Mouse (Mus musculus) urinary bladder, postnatal 36 days (tissue): ENCODE data around the gene Etfbkmt.
"Not testable (repeated sequence)": the region's sequence is repeated elsewhere in the genome, so short reads cannot be mapped to it uniquely, and the experiment has no call there.

ENCODE experiments used
- DNase-seq, 2 experiments: peaks; one replicate each; pipeline ENCODE4 v3.0.0; 2022; ENCODE audit warnings: low spot score in 2 of 2, mixed read lengths in 1 of 2

Etfbkmt gene

DNA sequence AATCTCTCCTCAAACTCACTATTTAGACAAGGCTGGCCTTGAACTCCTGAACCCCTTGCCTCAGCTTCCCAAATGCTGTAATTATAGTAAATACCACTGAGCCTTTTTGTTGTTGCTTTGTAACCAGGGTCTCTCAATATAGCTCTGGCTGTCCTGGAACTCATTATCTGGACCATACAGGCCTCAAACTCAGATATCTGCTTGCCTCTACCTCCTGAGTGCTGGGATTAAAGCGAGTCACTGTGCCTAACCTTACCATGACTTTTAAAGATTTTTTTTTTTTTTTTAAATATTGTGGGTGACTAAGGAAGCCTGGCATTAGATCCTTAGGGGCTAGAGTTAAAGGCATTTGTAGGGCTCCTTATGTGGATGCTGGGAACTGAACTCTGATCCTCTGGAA is 44.4 kb downstream of the Etfbkmt start:
- DNase-seq: no peak

DNA sequence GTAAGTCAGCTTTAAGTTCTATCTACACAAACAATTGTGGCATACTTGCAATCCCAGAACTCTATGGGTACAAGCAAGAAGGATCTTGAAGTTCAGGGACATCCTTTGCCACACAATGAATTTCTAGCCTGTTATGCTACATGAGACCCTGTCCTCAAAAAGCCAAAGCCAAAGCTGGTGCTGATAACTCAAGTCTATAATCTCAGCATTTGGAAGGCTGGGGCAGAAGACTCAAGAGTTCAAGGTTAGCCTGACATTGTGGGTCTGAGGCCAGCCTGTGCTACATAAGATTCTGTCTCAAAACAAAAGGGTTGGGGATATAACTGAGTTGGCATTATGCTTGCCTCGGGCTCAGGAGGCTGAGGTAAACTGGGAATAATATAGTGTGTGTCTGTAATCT is 47.7 kb downstream of the Etfbkmt start:
- DNase-seq: no peak

DNA sequence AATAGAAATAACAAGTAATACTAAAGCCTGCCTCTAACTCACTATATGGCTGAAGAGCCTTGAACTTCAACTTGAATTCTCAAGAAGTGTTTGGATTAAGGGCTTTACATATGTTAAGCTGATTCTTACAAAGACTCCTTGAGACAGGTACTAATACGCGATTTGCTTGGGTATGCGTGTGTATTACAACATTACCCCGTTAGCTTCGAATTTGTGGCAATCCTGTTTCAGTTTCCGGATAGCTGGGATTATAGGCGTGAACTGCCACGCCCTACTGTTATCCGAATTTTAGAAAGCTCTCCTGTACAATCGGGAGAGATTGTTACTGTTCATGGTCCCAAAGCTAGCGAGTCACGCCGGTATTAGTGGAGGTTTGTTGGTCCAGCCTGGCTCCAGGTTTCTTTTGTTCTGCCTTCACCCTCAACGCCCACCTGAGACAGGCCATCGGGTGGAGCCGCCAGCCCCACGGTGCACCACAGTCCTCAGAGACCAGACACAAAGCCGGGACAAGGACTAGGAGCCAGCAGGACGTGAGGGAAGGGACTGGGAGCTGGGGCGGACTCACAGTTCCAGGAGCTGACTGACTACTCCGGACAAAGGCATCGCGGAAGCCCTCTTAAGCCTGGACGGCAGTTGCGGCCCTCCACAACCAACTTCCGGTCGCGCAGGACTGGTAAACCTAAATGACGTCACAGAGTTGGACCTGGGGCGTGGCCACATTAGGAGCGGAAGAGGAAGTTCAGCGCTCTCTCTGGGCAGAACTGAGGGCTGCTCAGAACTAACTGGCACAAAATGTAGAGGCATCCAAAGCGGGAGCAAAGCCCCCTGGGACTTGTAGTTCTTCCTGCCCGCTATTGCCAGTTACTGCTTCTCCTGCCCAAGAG is 48.6 kb downstream of the Etfbkmt start, which contains the start of gene Amn1:
Gene Amn1, minus strand, starts transcription at position 672 of the 884 bp plus-strand sequence.
- DNase-seq: peak; percentile 94 to 96

DNA sequence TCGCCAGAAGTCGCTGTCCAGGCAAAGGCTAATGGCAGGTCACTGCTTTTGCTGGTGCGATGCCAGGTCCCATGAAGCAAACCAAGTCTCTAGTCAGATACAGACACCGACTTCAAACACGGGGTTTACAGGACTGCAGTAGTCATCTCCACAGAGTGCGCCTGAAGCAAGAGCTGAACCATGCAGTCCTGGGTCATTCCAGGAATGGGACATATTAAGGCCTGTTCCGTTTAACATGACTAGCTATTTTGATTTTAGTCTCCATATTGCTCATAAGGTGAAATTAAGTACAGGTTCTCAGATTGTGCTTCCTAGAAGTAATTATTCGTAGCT is 49.2 kb downstream of the Etfbkmt start:
- no peak for DNase-seq

DNA sequence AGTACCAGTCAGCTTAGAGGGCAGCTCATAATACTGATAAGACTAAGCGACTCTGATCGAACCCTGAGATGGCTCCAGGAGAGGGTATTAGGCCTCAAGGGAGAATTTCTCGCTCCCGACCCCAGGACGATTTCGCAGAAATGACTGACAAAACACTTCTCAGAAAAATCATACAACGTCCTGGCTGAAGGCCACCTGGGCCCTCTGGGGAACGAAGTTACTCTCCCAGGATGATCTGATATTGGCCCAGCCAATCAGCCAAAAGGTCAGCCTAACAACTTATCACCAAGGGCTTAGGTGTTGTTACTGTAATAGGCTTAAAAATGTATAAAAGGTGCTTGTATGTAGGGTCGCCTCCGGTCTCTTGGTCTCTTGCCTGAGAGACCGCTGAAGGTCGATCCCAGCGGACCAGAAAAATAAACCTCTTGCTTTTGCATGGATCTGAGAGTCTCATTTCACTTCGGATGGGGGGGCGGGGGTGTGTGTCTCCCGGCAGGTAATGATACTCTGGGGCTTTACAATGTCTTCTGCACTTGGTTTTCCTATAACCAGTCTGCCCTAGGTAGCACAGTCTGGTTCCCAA is 49.8 kb downstream of the Etfbkmt start:
- DNase-seq: peak in 1 of 2 experiments; percentile 17

DNA sequence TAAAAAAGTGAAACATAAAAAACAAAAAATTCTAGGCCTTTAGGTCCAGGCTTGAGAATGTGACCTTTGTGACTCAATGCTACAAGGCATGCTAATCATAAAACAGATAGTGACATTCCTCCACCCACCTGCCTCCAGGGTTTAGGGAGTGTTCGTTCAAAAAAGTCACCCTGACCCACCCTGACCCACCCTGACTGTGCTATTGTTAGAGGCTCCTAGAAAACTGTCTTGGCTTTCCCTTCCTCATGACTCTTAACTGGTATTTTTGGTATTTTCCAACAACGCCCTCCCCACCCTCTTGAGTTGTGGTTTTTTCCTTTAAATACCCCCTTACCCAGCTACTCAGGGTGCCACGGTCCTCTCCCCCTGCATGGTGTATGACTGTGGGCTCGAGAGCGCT is 52.3 kb downstream of the Etfbkmt start:
- not testable (repeated sequence) for DNase-seq

DNA sequence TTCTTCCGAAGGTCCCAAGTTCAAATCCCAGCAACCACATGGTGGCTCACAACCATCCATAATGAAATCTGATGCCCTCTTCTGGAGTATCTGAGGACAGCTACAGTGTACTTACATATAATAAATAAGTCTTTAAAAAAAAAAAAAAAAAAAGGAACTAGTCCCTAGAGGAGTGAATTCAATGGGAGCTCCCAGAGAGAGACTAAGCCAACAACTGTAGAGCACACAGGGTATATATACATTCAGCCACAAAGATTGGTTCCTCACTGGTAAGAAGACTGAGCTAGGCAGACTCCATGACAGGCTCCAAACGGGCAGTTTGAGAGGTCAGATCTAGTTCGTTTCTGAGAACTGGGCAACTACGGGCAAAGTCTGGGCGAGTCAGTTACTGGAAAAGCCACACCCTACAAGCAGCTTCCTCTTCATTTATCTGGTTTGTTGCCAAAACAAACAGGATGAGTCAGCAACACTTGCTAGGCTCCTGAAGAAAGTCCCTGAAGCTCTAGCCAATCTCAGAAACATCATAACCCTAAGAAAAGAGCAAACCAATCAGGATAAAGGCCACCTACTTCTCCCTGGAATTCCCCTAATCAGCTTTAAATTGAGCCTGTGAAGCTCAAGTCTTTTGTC is 53.7 kb downstream of the Etfbkmt start:
- DNase-seq: peak; percentile 36 to 41

DNA sequence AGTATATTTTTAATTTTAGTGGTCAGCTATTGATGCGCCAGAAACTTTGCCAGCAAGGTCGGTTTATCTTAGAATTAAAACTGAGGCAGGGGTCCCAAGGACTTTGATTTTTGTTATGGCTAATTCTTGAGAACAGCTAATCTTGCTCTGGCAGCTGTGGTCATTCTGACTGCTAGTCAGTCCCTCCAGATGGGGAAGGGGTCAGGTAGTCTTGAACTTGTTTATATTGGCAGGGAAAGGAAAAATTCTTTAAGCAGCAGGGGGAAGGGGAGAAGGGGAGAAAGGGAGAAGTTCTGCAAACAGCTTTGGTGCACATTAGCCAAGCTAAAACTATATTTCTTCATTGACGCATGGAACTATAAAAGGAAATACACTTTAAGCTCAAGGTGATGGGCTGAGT is 57.5 kb downstream of the Etfbkmt start:
- no peak for DNase-seq

DNA sequence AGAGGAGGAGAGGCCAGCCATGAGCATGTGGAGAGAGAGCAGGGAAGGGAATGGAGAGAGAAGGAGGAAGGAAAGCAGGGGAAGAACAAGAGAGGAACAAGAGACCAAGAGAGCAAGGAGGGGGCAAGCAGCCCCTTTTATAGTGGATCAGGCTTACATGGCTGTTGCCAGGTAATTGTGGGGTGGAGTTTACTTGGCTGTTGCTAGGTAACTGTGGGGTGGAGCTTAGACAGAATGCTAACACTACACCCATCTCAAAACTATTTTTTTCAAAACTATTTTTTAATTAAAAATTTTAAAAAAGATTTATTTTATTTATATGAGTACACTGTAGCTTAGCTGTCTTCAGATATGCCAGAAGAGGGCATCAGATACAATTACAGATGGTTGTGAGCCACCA is 58.9 kb downstream of the Etfbkmt start:
- no peak for DNase-seq
